Mouse (Mus musculus) retina, embryonic 14.5 days (tissue): ENCODE results near the gene Slitrk4.

Experiments
- DNase-seq: peaks from one replicate; pipeline ENCODE4 v3.0.0-alpha.2; 2015; ENCODE audit warnings: low spot score

Slitrk4 gene

DNA sequence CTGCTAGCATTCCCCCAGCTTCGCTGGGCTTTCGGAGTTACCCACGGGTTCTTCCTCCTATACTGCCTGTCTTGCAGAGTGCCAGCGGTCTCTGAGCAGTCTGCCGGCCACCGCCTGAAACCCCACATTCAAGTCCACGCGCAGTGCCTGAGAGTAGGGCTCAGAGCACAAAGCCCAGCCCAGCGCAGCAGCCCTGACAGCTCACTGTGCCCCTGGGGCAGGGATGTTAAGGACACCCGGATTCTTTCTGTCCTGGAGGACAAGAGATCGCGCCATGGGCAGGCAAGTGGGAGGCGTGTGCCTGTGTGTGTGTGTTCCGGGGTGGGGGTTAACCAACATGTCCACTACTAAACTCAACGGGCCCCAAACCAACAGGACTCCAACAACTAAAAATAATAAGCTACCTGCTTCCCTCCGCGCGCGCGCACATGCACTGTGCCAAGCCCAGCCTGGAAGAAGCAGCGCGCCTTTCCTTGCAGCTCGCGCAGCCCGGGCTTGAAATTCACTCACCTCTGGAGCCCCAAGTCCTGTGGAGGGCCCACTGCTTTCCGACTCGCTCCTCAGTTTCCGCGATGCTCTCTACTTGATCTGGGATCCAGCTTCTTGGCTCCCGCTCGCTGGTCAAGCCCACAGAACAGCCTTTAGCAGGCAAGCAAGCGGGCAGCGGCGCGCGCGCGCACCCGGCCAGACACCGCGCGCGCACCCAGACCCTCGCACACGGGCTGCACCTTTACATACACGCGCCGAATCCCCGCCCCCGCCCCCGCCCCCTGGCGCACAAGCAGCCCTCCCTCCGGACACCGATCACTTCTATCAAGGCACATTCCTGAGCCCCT lies at the start of gene Slitrk4:
TSS of gene Slitrk4 (minus strand) at position 707 of the 836 bp plus-strand sequence.
- DNase-seq, result peak; percentile 60

GRCm38 (mm10) chrX:64319501-64319900 lies 42.7 kb upstream of the Slitrk4 start:
- DNase-seq, result no peak

DNA sequence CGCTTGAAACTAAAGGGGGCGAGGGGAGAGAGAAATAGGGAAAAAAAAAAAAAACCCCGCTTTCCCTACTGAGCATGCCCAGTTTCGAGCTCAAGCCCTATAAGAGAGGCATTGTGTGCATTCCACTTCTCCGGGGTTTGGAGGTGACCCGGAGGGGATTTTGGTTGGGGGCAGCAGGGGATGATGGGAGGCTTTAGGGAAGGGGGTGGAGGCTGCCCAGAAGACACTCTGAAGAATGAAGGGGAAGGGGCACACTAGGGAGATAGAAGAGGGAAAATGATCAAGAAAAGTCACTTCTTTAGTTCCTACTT lies 1.1 kb upstream of the Slitrk4 start:
- peak; percentile 51 for DNase-seq

DNA sequence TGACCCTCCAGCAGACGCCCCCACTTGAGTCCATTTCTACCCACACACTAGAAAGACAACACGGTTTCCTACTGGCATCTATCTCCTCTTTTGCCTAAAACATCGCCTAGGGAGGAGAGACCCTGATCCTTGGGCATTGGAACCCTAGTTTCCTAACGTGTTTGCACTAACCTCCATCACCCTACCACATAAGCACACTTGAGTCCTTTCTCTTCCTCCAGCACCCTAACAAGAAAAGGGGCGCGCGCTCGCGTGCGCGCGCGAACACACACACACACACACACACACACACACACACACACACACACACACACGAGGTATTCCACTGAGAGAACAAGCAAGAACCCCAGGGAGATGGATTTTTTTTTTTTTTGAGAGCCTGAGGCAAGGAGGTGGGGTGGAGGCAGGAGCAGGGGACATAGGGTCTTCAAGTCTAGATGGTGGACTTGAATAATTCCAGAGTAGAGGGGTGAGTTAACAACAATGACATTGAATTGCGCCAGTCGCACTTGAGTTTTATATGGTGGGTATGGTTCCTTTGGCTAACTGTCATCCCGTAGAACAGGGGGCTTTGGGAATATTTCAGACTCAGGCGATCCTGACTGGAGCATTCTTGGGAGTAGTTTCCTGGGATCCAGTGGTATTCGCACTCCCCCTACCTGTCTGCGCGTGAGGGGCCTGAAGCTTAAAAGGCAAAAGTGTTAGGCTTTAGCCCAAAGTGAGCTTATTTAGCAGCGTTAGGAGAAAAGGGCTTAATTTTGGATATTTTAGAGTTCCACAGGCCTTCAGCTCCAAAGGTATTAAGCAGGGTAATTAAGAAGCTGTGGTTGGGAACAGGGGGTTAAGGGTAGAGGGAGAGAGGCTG lies 562 bp upstream of the Slitrk4 start:
- peak; percentile 26 for DNase-seq

DNA sequence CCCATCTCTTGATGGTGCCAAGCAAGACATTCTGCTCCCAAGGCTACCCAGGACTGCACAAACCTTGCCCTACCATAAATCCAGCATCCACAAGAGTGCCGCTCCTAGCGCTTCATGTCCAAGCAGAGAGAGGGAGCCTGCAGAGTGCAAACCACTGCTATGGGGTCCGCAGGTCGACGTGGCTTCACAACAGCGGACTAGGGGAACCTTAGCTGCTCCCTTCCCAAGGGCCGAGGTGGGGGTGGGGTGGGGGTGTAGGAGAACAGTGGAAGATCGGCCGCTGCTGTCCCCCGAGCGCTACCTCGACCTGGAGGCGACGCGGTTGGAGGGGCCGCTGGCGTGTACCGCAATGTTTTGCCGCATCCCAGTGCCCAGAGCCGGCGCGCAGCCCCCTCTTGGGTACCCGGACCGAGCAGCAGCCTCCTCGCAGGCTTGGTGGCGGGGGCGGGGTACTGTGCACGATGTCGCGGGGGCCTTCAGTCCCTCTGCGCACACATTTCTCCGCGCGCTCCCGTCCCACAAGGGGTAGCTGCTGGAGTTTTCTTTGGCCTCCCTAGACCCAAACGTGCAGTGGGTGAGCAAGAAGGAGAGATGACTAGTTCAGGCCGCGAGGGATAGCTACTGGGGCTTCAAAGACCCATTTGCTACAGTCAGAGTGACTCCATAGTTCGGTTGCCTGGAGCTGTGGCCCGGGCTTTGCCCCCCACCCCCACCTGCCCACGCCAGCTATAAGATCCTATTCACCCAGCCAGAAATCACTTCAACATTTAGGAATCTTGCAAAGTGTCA lies 1.1 kb downstream of the Slitrk4 start:
- peak; percentile 42 for DNase-seq

DNA sequence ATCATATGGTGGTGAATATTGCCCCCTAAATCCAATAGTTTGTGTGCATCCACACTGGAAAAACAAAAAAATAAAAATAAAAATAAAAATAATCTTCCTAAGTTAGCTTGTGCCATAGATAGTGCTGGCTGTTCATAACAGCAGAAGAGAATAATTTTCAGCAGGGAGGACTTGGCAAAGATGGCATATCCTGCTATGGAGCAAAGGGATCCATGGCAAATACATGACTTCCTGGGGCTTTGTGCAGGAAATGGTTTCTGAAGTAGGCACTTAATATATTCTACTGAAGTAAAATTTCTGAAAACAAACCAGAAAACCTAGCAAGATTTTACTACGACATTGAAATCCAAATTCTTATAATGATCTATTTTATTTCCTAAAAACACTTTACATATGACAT lies 13.3 kb downstream of the Slitrk4 start:
- no peak for DNase-seq
